Mouse (Mus musculus) forebrain, embryonic 12.5 days (tissue): Measurements from ENCODE around the gene Dnajc2. TPM values are rescaled to one million over a fixed set of nuclear protein-coding genes. Genes with fewer than 3 reads are reported as not detected.

Experiments used
- ATAC-seq: fragments of 200-750 bp; cut with Nextera tagmentation; 2 replicates; pipeline ENCODE4 v1.8.0; 2017; ENCODE audit warnings: moderate TSS enrichment; ENCODE audit not compliant: low FRiP score
- H3K27ac ChIP-seq: fragments of 300-500 bp; sonication (generic); 2 replicates; pipeline ENCODE4 v1.5.1; 2016; ENCODE audit warnings: mild to moderate bottlenecking
- H3K27me3 ChIP-seq: fragments of 300-500 bp; sonication (generic); 2 replicates; pipeline ENCODE4 v1.6.1; 2016; ENCODE audit warnings: mild to moderate bottlenecking
- H3K36me3 ChIP-seq: fragments of 300-500 bp; sonication (generic); replicated peaks from 2 replicates; pipeline ENCODE4 v1.6.1; 2016; ENCODE audit warnings: mild to moderate bottlenecking
- H3K4me1 ChIP-seq: fragments of 300-500 bp; sonication (generic); 2 replicates; pipeline ENCODE4 v1.6.1; 2016
- H3K4me2 ChIP-seq: fragments of 300-500 bp; sonication (generic); 2 replicates; pipeline ENCODE4 v1.6.1; 2016; ENCODE audit warnings: mild to moderate bottlenecking, moderate library complexity
- H3K4me3 ChIP-seq: fragments of 300-500 bp; sonication (generic); replicated peaks from 2 replicates; pipeline ENCODE4 v1.5.1; 2016; ENCODE audit warnings: mild to moderate bottlenecking
- H3K9ac ChIP-seq: fragments of 300-500 bp; sonication (generic); 2 replicates; pipeline ENCODE4 v1.6.1; 2016; ENCODE audit warnings: mild to moderate bottlenecking
- H3K9me3 ChIP-seq: fragments of 300-500 bp; sonication (generic); 2 replicates; pipeline ENCODE4 v1.6.1; 2016
- WGBS: fragments of 180-500 bp; shearing (Covaris S2); methylation state at CpG from one replicate; pipeline ENCODE4 v1.1.7; 2016; 5-methylcytosine and 5-hydroxymethylcytosine counted together
- polyA plus RNA-seq: library from polyadenylated mRNA; unstranded; fragments of >200 nt; fragmentation: Nextera tagmentation; extraction: Ambion mirVana; gene quantifications from 2 replicates; pipeline ENCODE4 v1.2.1, GENCODE M21; 2016

Dnajc2 gene
- polyA plus RNA-seq, 1 experiment from 2014 or later = 97.1 TPM

DNA sequence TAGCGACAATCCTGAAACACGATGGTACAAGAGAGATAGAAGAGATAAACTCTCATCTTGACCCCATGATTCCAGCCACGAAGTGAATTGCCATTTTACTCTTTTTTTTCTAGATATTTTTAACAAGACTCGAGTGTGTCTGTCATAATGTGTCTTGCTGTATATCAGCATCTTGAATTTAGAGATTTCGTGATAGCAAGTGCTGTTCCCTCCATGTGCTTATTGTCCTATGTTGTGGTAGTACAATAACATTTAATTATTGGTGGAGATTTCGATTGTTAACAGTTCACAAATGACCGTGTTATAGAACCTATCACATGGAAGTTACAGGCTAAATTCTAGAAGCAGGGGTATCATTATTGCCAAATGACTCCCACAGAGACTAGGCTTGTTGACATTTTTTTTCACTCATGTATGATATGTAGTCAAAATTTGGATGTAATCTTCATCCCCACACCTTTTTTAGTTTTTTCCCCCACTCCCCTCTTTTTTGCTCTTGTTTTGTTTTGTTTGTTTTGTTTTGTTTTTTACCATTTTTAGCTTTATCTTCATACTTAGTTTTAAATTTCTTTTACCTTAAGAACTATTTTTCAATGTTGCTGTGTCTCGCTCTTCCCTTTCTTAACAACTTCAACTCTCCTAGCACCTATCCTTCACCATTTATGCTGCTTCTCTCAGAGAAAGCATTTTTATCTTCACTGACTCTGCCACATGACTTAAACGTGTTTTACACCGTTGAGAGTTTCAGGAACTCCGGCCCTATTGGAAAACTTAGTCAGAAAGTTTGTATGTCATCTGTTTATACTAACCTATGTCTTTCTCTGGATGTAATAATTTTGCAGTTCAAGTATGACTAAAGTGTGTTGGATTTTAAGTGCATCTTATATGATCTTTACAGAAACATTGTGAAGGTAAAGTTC lies 2.4 kb upstream of the Dnajc2 start:
- H3K36me3 ChIP-seq = peaks cover 24% of the 10 kb centered on the region
- ATAC-seq = no peak
- no peak overlapping the region for H3K27ac ChIP-seq
- H3K9me3 ChIP-seq = no peaks in the 10 kb centered on the region
- H3K27me3 ChIP-seq = no peaks in the 10 kb centered on the region
- 42% methylated on average over 11 of the region's 11 CpGs for WGBS
- peak overlapping the region; percentile 92 for H3K4me3 ChIP-seq
- peak overlapping the region; percentile 91 for H3K9ac ChIP-seq
- peaks cover 30% of the 10 kb centered on the region for H3K4me1 ChIP-seq
- peak overlapping the region; percentile 69 for H3K4me2 ChIP-seq

DNA sequence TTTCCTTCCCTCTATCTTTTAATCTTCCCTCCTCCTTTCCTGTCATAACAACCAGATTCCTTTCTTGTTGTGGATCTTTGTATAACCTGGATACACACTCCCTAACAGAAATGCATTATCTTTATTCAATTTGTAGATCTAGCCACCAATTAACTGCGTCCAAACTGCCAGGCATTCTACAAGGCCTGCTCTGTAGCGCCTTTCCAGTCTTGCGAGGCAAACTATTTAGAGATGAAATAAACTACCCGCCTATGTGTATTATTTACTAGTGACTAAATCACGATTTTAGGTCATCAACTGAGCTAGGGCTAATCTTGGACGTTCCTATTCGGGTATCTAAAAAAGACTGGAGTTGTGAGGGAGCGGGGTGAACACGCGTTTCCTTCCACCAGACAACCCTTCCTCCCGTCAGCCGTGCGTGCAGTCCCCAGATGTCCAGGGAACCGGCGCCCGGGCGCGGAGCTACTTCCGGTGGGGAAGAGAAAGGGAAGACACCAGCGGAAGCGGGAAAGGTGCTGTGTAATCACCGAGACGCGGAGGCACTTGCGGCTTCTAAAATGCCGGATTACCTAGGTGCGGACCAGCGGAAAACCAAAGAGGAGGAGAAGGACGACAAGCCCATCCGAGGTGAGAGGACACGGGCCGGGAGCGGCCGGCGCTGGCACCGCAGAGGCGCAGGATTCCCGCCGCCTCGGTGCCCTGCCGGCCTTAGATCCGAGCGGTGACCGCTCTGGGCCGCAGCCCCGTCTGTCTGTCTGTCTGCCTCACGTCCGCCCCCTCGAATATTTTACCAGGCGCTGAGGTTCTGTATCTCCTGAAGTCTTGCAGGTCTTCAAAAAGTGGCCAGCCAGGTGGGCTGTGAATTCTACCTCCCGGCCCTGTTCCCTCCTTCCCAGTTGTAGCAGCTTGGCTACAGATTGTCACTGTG lies 1.5 kb upstream of the Dnajc2 start:
- 2% methylated on average over 51 of the region's 51 CpGs for WGBS

DNA sequence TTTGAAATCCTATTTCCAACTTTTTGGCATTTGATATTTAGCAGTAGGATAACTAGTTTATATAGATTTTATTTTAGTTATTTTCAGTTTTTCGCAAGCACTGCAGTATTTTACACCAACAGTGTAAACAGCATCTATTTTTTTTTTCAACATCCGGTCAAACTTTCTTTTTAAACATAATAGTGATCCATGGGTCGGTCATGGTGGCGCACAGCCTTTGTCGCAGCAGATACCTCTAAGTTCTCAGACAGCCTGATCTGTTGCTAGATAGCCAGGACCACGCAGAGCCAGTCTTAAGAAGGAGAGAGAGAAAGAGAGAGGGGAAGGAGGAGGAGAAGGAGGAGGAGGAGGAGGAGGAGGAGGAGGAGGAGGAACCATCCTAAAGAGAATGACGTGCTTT lies 725 bp upstream of the Dnajc2 start:
- WGBS = 74% methylated on average over 7 of the region's 7 CpGs
- H3K27ac ChIP-seq = peak overlapping the region; percentile 89
- peaks cover 30% of the 10 kb centered on the region for H3K4me1 ChIP-seq
- H3K4me3 ChIP-seq = peak overlapping the region; percentile 92; the same call in 1 of the 2 replicates
- peak overlapping the region; percentile 69 for H3K4me2 ChIP-seq
- no peaks in the 10 kb centered on the region for H3K9me3 ChIP-seq
- ATAC-seq = no peak
- 0 out of 2 replicates have a peak overlapping the region, but pooled peaks have one; percentile 91 for H3K9ac ChIP-seq
- no peaks in the 10 kb centered on the region for H3K27me3 ChIP-seq
- peaks cover 33% of the 10 kb centered on the region for H3K36me3 ChIP-seq

More for the DNA sequence above, 1.5 kb upstream of the Dnajc2 start:
- peak overlapping the region; percentile 91 for H3K9ac ChIP-seq
- H3K4me1 ChIP-seq = peaks cover 30% of the 10 kb centered on the region
- H3K4me3 ChIP-seq = peak overlapping the region; percentile 92
- no peaks in the 10 kb centered on the region for H3K9me3 ChIP-seq
- H3K36me3 ChIP-seq = peaks cover 26% of the 10 kb centered on the region
- peak; percentile 80 for ATAC-seq
- H3K27me3 ChIP-seq = no peaks in the 10 kb centered on the region
- peak overlapping the region; percentile 69 for H3K4me2 ChIP-seq
- H3K27ac ChIP-seq = peak overlapping the region; percentile 89

DNA sequence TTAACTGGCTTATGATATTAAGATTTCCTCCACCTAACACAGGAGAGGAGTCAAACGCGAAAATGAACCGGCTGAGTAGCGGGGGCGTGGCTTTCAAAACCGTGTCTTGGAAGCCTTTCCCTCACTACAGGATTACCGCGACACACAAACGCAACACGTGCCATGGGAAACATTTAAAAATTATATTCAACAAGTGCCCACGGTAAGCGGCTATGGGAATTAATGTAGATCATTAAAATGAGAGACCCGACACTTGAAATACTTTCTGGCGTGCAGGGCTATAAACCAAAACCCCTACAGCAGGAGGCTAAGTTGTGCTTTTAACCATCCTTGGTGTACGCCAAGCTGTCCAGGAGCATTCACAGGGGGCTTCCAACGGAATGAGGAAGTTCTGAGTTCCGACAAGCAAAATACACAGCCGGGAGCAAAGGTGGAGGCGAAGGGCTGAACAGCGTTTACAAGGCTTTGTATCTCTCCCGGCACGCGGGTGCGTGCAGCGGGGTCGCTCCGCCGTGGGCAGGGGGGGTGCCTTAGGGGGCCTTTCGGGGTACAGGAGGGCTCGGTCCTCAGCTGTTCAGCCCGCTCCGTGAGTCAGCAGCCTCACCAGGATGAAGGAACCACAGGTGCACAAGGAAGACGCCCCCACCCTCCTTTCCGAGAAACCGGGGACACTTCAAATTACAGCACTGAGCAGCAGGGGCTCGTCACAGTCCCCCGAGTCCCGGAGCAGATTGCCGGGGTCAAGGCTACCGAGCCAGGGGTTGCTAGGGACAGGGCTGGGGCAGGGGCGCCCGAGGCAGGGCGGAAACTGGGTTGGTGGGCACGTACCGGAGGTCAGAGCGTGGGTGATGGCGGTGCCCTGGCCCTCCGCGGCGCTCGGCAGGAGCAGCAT lies 644 bp downstream of the Dnajc2 start:
- H3K9me3 ChIP-seq = no peaks in the 10 kb centered on the region
- no peaks in the 10 kb centered on the region for H3K27me3 ChIP-seq
- H3K27ac ChIP-seq = peak overlapping the region; percentile 81
- H3K36me3 ChIP-seq = peaks cover 47% of the 10 kb centered on the region
- peaks cover 30% of the 10 kb centered on the region for H3K4me1 ChIP-seq
- H3K4me3 ChIP-seq = peak overlapping the region; percentile 97
- ATAC-seq = no peak; the same call in none of the 2 replicates
- peak overlapping the region; percentile 80 for H3K9ac ChIP-seq
- WGBS = under 1% methylated on average over 51 of the region's 51 CpGs
- peak overlapping the region; percentile 95 for H3K4me2 ChIP-seq

DNA sequence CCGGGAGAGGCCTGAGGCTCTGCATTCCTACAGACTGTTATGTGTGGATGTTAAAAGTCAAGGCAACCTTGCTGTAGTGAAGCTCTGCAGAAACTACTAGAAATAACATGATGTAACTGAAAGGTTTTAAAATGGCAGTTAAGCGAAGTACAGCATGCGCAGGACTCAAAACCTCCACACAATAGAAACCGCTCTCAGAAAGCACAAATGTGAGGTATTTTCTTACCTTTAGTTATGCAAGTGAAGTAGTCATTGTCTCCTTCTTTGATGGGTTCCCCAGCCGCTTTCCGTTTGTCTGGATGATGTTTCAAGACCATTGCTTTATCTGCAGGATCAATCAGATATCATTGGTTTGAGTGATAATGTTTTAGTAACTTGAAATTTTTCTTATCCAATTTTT lies 8.6 kb downstream of the Dnajc2 start:
- no peaks in the 10 kb centered on the region for H3K9me3 ChIP-seq
- H3K4me2 ChIP-seq = no peak overlapping the region
- ATAC-seq = no peak
- H3K9ac ChIP-seq = no peak overlapping the region
- WGBS = 92% methylated on average over 6 of the region's 6 CpGs
- H3K27ac ChIP-seq = no peak overlapping the region
- H3K27me3 ChIP-seq = no peaks in the 10 kb centered on the region
- H3K36me3 ChIP-seq = peaks cover 62% of the 10 kb centered on the region
- H3K4me3 ChIP-seq = no peak overlapping the region
- H3K4me1 ChIP-seq = no peaks in the 10 kb centered on the region

DNA sequence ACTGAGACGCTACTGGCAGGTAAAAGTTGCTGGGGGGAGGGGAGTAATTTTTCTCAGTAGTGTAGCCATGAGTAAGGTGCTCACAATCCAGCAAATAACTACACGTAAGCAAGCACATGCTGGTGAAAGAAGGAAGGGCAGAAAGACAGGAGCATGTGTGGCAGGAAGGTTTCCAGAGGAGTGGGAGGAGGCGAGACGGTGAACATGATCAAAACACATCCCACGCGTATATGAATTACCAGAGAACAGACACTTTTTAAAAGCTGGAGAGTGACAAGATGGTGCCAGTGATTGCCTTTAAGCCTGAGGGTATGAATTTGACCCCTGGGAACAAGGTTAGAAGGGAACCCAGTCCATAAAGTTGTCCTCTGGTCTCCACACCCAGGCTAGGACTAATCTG lies 15.2 kb downstream of the Dnajc2 start:
- no peak for ATAC-seq
- no peaks in the 10 kb centered on the region for H3K27me3 ChIP-seq
- WGBS = 93% methylated on average over 6 of the region's 6 CpGs
- H3K9ac ChIP-seq = no peak overlapping the region
- no peak overlapping the region for H3K4me3 ChIP-seq
- no peaks in the 10 kb centered on the region for H3K4me1 ChIP-seq
- H3K4me2 ChIP-seq = no peak overlapping the region
- H3K9me3 ChIP-seq = no peaks in the 10 kb centered on the region
- no peak overlapping the region for H3K27ac ChIP-seq
- peaks cover 67% of the 10 kb centered on the region for H3K36me3 ChIP-seq

DNA sequence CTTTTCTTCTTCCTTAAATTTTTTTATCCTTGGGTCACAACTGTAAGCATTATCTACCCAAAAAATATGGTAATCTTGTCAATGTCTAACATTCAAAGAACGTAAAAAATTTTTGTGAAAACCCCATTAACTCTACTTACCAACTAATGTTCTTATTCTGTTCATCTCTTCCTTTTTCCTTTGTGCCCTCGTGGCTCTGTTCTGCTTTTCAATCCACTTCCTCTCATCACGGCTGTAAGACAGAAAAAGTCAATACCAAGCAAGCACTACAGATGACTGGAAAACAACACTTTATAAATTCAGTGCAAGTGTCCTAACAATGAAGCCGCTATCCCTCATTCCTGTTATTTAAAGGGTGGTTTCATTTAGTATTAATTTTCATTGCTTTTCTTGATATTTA lies 16.5 kb downstream of the Dnajc2 start:
- Histone ChIP-seq H3K27ac (no peak overlapping the region), H3K36me3 (peaks cover 68% of the 10 kb centered on the region), H3K4me2 (no peak overlapping the region), H3K9me3 (no peaks in the 10 kb centered on the region), H3K4me1 (no peaks in the 10 kb centered on the region), H3K9ac (no peak overlapping the region), H3K27me3 (no peaks in the 10 kb centered on the region), H3K4me3 (no peak overlapping the region)
- WGBS = 95% methylated on average over 4 of the region's 4 CpGs
- ATAC-seq = no peak

DNA sequence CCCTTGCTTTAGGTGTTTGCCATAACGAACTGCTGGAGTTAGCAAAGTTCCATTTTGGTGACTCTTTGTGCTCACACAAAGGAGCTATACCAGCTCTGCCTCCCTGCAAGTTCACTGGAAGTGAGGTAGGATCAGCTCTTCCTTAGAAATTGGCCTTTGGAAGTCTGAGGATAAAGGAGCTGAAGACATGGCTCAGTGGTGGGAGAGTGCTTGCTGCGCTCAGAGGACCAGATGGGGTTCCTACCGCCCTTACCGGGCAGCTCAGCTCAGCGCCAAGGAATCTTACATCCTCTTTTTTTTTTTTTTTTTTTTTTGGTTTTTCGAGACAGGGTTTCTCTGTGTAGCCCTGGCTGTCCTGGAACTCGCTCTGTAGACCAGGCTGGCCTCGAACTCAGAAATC lies 39.1 kb downstream of the Dnajc2 start:
- Histone ChIP-seq H3K36me3 (peaks cover 98% of the 10 kb centered on the region), H3K9me3 (no peaks in the 10 kb centered on the region), H3K4me1 (no peaks in the 10 kb centered on the region), H3K27me3 (no peaks in the 10 kb centered on the region), H3K27ac (no peak overlapping the region), H3K9ac (no peak overlapping the region), H3K4me2 (no peak overlapping the region), H3K4me3 (no peak overlapping the region)
- WGBS = 91% methylated on average over 8 of the region's 8 CpGs
- no peak for ATAC-seq

DNA sequence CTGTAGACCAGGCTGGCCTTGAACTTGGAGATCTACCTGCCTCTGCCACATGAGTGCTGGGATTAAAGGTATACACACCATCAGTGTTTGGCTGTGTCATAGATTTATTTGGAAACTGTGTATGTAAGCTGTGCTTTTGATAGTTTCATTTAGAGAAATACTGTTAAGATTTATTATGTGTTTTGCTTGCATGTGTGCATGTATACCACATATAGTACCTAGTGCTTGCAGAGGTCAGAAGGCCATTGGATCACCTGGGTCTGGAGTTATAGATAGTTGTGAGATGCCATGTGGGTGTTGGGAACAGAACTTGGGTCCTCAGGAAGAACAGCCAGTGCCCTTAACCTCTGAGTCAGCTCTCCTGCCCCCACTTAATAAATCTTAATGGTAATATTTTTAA lies 40.4 kb downstream of the Dnajc2 start:
- no peak overlapping the region for H3K4me2 ChIP-seq
- H3K27me3 ChIP-seq = no peaks in the 10 kb centered on the region
- H3K4me3 ChIP-seq = no peak overlapping the region
- no peak overlapping the region for H3K9ac ChIP-seq
- no peaks in the 10 kb centered on the region for H3K9me3 ChIP-seq
- H3K4me1 ChIP-seq = no peaks in the 10 kb centered on the region
- H3K36me3 ChIP-seq = peaks cover 98% of the 10 kb centered on the region
- ATAC-seq = no peak
- H3K27ac ChIP-seq = no peak overlapping the region

DNA sequence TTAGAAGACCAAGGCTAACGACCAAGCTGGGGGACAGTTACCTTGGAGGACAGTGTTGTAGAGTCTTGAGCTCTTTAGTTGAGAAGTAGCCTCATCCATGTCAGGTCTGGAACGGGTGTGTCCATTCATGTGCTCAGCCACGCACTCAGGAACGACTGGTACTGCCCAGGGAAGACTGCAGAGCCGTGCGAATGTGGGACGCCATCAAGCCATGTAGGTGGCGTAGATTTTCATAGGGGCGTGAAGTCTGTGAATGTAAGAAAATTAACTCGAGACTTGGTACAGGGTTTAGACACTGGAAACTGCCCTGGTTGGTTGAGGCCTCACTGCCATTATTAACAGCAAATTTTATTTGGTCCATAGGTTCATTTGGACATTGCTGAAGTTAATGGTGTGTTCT lies 41.4 kb downstream of the Dnajc2 start:
- H3K4me3 ChIP-seq = no peak overlapping the region
- no peaks in the 10 kb centered on the region for H3K9me3 ChIP-seq
- H3K27me3 ChIP-seq = no peaks in the 10 kb centered on the region
- WGBS = 96% methylated on average over 10 of the region's 10 CpGs
- peaks cover 98% of the 10 kb centered on the region for H3K36me3 ChIP-seq
- H3K4me1 ChIP-seq = peaks cover 2% of the 10 kb centered on the region
- no peak overlapping the region for H3K4me2 ChIP-seq
- H3K27ac ChIP-seq = no peak overlapping the region
- no peak for ATAC-seq
- no peak overlapping the region for H3K9ac ChIP-seq

DNA sequence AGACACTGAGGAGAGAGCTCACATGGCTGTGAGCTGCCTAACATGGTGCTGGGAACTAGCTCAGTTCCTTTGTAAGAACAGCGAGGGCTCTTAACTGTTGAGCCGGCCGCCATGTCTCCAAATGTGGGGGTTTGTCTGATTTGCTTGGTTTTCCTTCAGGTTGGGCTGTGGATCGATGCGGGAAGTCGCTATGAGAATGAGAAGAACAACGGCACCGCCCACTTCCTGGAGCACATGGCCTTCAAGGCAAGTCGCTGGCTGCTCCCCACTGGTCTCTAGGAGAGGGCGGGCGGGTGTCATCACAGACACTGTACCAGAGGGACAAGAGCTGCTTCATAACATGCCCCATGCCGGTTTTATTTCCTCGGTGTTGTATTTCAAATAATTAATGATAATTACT lies 45.2 kb downstream of the Dnajc2 start:
- WGBS = 92% methylated on average over 13 of the region's 13 CpGs
- Histone ChIP-seq H3K9me3 (no peaks in the 10 kb centered on the region), H3K27me3 (no peaks in the 10 kb centered on the region), H3K4me1 (peaks cover 20% of the 10 kb centered on the region), H3K36me3 (peaks cover 63% of the 10 kb centered on the region), H3K27ac (no peak overlapping the region), H3K9ac (no peak overlapping the region), H3K4me3 (no peak overlapping the region), H3K4me2 (no peak overlapping the region)
- no peak for ATAC-seq
